Mouse (Mus musculus) stomach, embryonic 14.5 days (tissue): Measurements from ENCODE around the gene Cd70. TPM values are rescaled to one million over a fixed set of nuclear protein-coding genes. Genes with fewer than 3 reads are reported as not detected.

Source experiments
- ATAC-seq: fragments of 200-750 bp; cut with Nextera tagmentation; 2 replicates; pipeline ENCODE4 v1.8.0; 2017; ENCODE audit warnings: low read depth, moderate TSS enrichment; ENCODE audit not compliant: insufficient number of reproducible peaks, insufficient read depth, low FRiP score
- H3K27ac ChIP-seq: fragments of 300-500 bp; sonication (generic); 2 replicates; pipeline ENCODE4 v1.5.1; 2014; ENCODE audit warnings: mild to moderate bottlenecking, low read length, moderate library complexity, mixed read lengths
- H3K27me3 ChIP-seq: fragments of 300-500 bp; sonication (generic); 2 replicates; pipeline ENCODE4 v1.6.1; 2014; ENCODE audit warnings: low read length, control low read depth, mixed read lengths; ENCODE audit not compliant: control insufficient read depth, insufficient read depth
- H3K36me3 ChIP-seq: fragments of 300-500 bp; sonication (generic); 2 replicates; pipeline ENCODE4 v1.6.1; 2014; ENCODE audit warnings: mild to moderate bottlenecking, control low read depth, low read length, moderate library complexity, mixed read lengths; ENCODE audit not compliant: control insufficient read depth, insufficient read depth
- H3K4me1 ChIP-seq: fragments of 300-500 bp; sonication (generic); 2 replicates; pipeline ENCODE4 v1.6.1; 2014; ENCODE audit warnings: low read length, control low read depth, mixed read lengths; ENCODE audit not compliant: control insufficient read depth, insufficient read depth
- H3K4me2 ChIP-seq: fragments of 300-500 bp; sonication (generic); replicated peaks from 2 replicates; pipeline ENCODE4 v1.6.1; 2014; ENCODE audit warnings: low read depth, low read length, control low read depth
- H3K4me3 ChIP-seq: fragments of 300-500 bp; sonication (generic); 2 replicates; pipeline ENCODE4 v1.5.1; 2014; ENCODE audit warnings: low read depth, low read length, control low read depth
- H3K9ac ChIP-seq: fragments of 300-500 bp; sonication (generic); replicated peaks from 2 replicates; pipeline ENCODE4 v1.6.1; 2014; ENCODE audit warnings: low read depth, mild to moderate bottlenecking, control low read depth, low read length, moderate library complexity, mixed read lengths
- H3K9me3 ChIP-seq: fragments of 300-500 bp; sonication (generic); 2 replicates; pipeline ENCODE4 v1.6.1; 2016; ENCODE audit warnings: low read depth, low read length, control low read depth; ENCODE audit not compliant: control insufficient read depth
- WGBS: fragments of 180-500 bp; shearing (Covaris S2); extraction: QIAGEN DNeasy Blood & Tissue Kit; methylation state at CpG from one replicate; pipeline ENCODE4 v1.1.7; 2014; 5-methylcytosine and 5-hydroxymethylcytosine counted together
- polyA plus RNA-seq: library from polyadenylated mRNA; unstranded; fragments of >200 nt; fragmentation: Nextera tagmentation; extraction: Ambion mirVana; gene quantifications from 2 replicates; pipeline ENCODE4 v1.2.1, GENCODE M21; 2014

Gene Cd70
- polyA plus RNA-seq, 1 experiment from 2014 or later, result not detected

DNA sequence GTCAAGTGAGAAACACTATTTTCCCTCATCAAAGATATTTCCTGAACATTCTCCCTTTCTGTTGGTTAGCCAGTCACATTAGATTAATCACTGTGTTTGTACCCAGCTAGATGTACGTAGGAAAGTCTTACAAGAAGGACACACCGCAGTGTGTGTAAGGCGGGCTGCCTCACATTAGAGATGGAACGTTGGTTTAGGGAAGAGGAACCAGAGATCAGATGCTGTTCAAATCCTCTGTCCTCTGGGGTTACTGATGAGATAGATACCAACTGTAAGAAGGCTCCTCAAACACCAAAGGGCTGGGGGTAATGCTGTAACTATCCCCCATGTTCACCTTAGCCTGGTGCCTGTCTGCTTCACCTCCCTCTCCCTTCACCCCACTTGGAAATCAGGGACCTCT lies 24.8 kb downstream of the Cd70 start:
- Histone ChIP-seq H3K36me3 (no peaks in the 10 kb centered on the region), H3K9ac (no peak overlapping the region), H3K4me3 (no peak overlapping the region), H3K4me1 (no peaks in the 10 kb centered on the region), H3K27me3 (no peaks in the 10 kb centered on the region), H3K27ac (no peak overlapping the region), H3K4me2 (no peak overlapping the region), H3K9me3 (no peaks in the 10 kb centered on the region)
- WGBS, result 81% methylated on average over 4 of the region's 4 CpGs
- no peak for ATAC-seq

DNA sequence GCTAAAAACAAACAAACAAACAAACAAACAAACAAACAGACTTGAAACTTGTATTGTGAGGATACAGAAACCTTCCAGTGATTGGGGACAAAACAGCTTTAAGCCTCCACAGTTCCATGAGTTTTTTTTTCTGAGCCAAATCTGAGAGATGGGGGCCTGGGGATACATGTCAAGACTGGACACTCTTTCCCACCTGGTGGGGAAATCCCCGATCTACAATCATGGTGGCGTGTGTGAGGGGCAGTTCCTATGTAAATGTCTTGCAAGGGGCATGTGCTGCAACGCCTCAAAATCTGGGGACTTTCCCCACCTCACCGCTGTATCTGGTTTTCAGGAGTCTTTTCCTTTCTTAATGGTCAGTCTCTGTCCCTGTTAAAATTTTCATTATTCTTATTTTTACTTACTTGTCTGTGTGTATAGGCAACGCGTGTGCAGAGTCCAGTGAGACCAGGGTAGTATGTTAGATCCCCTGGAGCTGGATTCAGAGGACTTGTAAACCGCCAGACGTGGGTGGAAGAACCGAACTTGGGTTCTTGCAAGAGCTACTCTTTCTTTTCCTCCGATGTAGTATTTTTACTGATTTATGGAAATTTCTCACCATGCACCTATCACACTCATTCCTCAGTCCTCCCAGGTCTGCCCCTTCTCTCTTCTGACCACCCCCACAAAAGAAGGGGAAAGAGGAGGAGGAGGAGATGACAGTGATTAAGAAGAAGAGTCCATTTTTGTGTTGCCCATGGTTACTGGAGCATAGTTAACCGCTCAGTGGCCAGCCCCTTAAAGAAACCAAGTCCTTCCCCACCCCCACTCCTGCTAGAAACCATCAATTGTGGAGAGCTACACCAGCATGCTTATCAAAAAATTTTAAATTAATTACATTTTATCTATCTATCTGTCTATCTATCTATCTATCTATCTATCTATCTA lies 26.1 kb downstream of the Cd70 start:
- Histone ChIP-seq H3K9ac (no peak overlapping the region), H3K4me3 (no peak overlapping the region), H3K27ac (no peak overlapping the region), H3K4me2 (no peak overlapping the region), H3K27me3 (no peaks in the 10 kb centered on the region), H3K9me3 (no peaks in the 10 kb centered on the region), H3K4me1 (no peaks in the 10 kb centered on the region), H3K36me3 (no peaks in the 10 kb centered on the region)
- no peak for ATAC-seq
- 88% methylated on average over 11 of the region's 11 CpGs for WGBS

DNA sequence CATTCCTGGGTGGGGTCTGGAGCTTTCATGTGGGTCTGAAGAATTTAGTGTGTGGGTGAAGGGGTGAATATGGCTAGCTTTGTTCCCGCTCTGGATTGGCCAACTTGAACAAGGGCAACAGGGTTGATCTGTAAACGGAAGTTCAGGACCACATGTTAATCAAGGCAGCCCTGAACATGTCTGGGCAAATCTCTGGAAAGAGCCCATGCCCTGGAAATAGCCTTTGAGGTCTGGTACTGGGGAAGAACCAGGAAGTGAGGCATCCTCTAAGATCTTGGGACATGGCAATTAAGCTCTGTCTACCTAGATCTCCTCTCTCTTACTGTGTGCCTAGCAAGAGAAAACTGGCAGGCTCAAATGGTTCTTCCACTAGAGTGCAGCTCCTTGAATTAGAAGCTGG lies 27.7 kb downstream of the Cd70 start:
- no peak overlapping the region for H3K4me2 ChIP-seq
- no peaks in the 10 kb centered on the region for H3K4me1 ChIP-seq
- no peaks in the 10 kb centered on the region for H3K9me3 ChIP-seq
- WGBS, result 72% methylated on average over 2 of the region's 2 CpGs
- no peak overlapping the region for H3K9ac ChIP-seq
- H3K4me3 ChIP-seq, result no peak overlapping the region
- no peak for ATAC-seq
- H3K27me3 ChIP-seq, result no peaks in the 10 kb centered on the region
- no peak overlapping the region for H3K27ac ChIP-seq
- no peaks in the 10 kb centered on the region for H3K36me3 ChIP-seq

DNA sequence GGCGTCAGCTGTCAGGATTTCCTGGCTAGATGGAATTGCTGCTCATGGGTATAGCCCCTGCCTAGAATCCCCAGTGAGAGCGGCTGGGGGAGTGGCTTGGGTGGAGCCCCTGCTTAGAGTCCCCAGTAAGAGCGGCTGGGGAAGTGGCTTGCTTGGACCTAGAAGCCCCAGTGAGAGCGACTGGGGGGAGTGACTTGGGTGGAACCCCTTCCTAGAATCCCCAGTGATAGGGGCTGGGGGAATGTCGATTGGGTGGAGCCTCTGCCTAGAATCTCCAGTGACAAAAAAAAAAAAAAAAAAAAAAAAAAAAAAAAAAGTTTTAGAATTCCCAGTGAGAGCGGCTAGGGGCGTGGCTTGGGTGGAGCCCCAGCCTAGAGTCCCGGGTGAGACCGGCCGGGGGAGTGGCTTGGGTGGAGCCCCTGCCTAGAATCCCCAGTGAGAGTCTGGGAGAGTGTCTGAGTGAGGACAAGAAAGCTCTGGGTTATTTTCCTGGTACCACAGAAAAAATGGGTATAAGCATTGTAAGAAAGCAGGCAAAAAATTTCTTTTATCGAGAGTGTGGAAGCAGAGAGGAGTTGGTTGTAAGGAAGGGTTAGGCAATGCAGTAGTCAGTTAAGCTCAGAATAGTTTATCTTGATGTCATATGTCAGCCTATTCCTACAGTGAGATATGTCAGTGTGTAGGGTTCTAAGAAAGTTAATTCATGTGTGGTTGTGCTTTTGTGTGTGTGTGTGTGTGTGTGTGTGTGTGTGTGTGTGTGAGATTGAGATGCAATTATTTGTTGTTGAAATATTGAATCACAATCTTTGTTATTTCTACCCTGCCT lies 30.8 kb downstream of the Cd70 start:
- ATAC-seq, result peak; percentile 88
- no peaks in the 10 kb centered on the region for H3K36me3 ChIP-seq
- H3K27ac ChIP-seq, result no peak overlapping the region
- no peaks in the 10 kb centered on the region for H3K4me1 ChIP-seq
- H3K9ac ChIP-seq, result no peak overlapping the region
- H3K4me3 ChIP-seq, result no peak overlapping the region
- no peak overlapping the region; the same call in 1 of the 2 replicates for H3K4me2 ChIP-seq
- no peaks in the 10 kb centered on the region for H3K27me3 ChIP-seq
- H3K9me3 ChIP-seq, result no peaks in the 10 kb centered on the region
- WGBS, result 1% methylated on average over 11 of the region's 11 CpGs

DNA sequence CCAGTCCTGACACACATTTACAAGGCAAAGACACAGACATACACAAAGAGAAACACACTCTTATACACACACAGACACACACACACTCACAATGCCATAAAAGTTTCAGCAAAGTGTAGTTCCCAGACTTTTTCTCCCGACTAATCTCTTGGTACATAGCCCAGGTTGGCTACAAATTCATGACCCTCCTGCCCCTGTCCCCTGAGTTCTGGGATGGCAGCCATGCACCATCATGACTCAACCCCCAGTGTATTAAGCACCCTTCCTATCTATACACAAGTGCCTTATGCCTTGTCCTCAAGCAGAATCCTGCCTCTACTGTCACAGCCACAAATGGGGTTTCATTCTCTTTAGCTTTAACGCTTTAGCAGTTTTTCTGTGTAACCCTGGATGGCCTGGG lies 32.8 kb downstream of the Cd70 start:
- ATAC-seq, result no peak
- Histone ChIP-seq H3K9ac (no peak overlapping the region), H3K4me3 (no peak overlapping the region), H3K4me1 (no peaks in the 10 kb centered on the region), H3K36me3 (no peaks in the 10 kb centered on the region), H3K4me2 (no peak overlapping the region), H3K27me3 (no peaks in the 10 kb centered on the region), H3K9me3 (no peaks in the 10 kb centered on the region), H3K27ac (no peak overlapping the region)
- 78% methylated on average over 2 of the region's 2 CpGs for WGBS

DNA sequence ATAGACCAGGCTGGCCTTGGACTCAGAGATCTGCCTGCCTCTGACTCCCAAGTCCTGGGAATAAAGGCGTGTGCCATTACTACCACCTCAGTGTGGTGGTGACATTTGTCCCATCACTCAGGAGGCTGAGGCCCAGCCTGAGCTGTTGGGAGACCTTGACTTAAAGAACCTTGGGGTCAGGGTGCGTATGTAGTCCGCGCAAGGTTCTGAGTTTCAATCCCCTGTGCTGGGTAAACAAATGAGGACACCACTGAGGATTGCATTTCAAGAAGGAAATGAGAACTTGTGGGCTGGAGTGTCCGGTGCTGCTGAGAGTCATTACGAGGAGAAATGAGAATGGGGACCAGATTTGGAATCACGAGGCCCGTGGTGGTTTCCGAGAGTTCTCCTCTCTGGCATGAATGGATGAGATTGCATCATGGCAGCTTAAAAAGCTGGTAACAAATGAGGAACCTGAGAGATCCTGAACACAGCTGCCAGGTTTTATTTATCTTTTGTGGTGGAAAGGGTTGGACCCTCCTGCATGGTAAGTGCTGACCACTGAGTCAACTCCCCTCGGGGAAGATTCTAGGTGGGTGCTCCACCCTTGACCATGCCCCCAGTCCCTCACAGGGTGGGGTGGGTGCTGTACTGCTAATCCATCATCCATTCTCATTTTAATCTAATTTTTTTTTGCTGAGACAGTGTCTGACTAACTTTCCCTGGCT lies 36.7 kb downstream of the Cd70 start:
- ATAC-seq, result no peak
- 78% methylated on average over 10 of the region's 10 CpGs for WGBS
- Histone ChIP-seq H3K9me3 (no peaks in the 10 kb centered on the region), H3K36me3 (no peaks in the 10 kb centered on the region), H3K9ac (no peak overlapping the region), H3K4me3 (no peak overlapping the region), H3K27me3 (no peaks in the 10 kb centered on the region), H3K27ac (no peak overlapping the region), H3K4me1 (no peaks in the 10 kb centered on the region), H3K4me2 (no peak overlapping the region)

DNA sequence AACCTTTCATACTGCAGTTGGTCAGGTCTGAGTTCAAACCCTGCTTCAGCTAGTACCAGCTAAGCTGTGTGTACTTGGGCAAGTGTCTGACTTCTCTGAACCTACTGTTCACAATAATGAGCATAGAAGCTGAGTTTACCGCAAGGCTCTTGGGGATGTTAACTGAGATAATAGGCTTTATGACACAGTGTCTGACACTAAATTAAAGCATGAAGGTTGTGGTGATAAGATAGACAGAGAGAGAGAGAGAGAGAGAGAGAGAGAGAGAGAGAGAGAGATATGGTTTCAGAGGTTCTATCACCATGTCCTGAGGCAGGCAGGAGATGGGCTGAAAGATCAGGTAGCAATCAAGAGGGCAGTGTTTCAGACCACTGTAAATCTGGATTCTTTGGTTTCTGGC lies 39.6 kb downstream of the Cd70 start:
- Histone ChIP-seq H3K4me3 (no peak overlapping the region), H3K36me3 (no peaks in the 10 kb centered on the region), H3K4me2 (no peak overlapping the region), H3K4me1 (peaks cover 9% of the 10 kb centered on the region; the same call in 1 of the 2 replicates), H3K27ac (no peak overlapping the region), H3K27me3 (no peaks in the 10 kb centered on the region), H3K9ac (no peak overlapping the region), H3K9me3 (no peaks in the 10 kb centered on the region)
- ATAC-seq, result no peak
- 76% methylated on average over 1 of the region's 1 CpGs for WGBS

DNA sequence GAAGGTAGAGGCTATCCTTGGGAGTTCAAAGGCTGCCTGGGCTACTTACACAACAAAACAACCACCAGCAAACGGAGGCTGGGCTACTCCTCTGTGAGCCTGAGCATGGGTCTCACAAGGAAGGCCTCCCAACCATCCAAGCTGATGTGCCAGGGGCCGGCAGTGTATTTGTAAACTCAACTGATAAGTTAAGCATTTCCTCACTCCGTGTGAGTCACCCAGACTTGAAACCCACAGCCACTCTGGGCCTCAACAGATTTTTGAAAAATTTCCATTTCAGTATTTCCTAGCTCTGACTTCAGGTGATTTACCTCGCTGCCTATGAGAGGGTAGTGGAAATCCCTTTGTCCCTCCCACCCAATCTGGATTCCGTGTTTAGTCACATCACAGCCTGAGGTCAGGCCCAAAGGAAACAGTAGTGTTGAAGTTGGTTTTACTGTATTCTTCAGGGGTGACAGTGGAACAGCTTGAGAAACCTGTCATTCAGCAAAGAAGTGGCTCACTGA lies 40.9 kb downstream of the Cd70 start:
- Histone ChIP-seq H3K4me2 (no peak overlapping the region), H3K4me3 (no peak overlapping the region), H3K36me3 (no peaks in the 10 kb centered on the region), H3K4me1 (peaks cover 14% of the 10 kb centered on the region), H3K27me3 (no peaks in the 10 kb centered on the region), H3K9ac (no peak overlapping the region), H3K9me3 (no peaks in the 10 kb centered on the region), H3K27ac (no peak overlapping the region)
- 41% methylated on average over 5 of the region's 5 CpGs for WGBS
- ATAC-seq, result no peak
